Mouse (Mus musculus) heart, embryonic 15.5 days (tissue): ENCODE measurements at regions not wholly inside any gene's neighbourhood (a gene's known extent, or its start where the extent isn't known, plus 50 kb on each side); places are given as distances from the start of the nearest gene placed in this dataset.
A peak's percentile ranks its signal among the peaks of the same experiment; 100 is the strongest.

Experiments used
- ATAC-seq: fragments of 200-750 bp; cut with Nextera tagmentation; replicated peaks from 2 replicates; pipeline ENCODE4 v1.8.0; 2017; ENCODE audit warnings: low read depth, moderate TSS enrichment; ENCODE audit not compliant: insufficient number of reproducible peaks, insufficient read depth, low FRiP score
- H3K27ac ChIP-seq: fragments of 300-500 bp; sonication (generic); 2 replicates; pipeline ENCODE4 v1.5.1; 2015; ENCODE audit warnings: mild to moderate bottlenecking, inconsistent platforms
- H3K27me3 ChIP-seq: fragments of 300-500 bp; sonication (generic); 2 replicates; pipeline ENCODE4 v1.6.1; 2015; ENCODE audit warnings: inconsistent platforms
- H3K36me3 ChIP-seq: fragments of 300-500 bp; sonication (generic); 2 replicates; pipeline ENCODE4 v1.6.1; 2015; ENCODE audit warnings: mild to moderate bottlenecking, inconsistent platforms
- H3K4me1 ChIP-seq: fragments of 300-500 bp; sonication (generic); replicated peaks from 2 replicates; pipeline ENCODE4 v1.6.1; 2015; ENCODE audit warnings: inconsistent platforms
- H3K4me2 ChIP-seq: fragments of 300-500 bp; sonication (generic); 2 replicates; pipeline ENCODE4 v1.6.1; 2015; ENCODE audit warnings: inconsistent platforms, mild to moderate bottlenecking, moderate library complexity
- H3K4me3 ChIP-seq: fragments of 300-500 bp; sonication (generic); 2 replicates; pipeline ENCODE4 v1.5.1; 2015; ENCODE audit warnings: mild to moderate bottlenecking, inconsistent platforms
- H3K9ac ChIP-seq: fragments of 300-500 bp; sonication (generic); 2 replicates; pipeline ENCODE4 v1.6.1; 2015; ENCODE audit warnings: mild to moderate bottlenecking, inconsistent platforms
- H3K9me3 ChIP-seq: fragments of 300-500 bp; sonication (generic); replicated peaks from 2 replicates; pipeline ENCODE4 v1.6.1; 2016; ENCODE audit warnings: inconsistent platforms
- WGBS: fragments of 180-500 bp; shearing (Covaris S2); methylation state at CpG from one replicate; pipeline ENCODE4 v1.1.7; 2015; ENCODE audit warnings: mixed read lengths; 5-methylcytosine and 5-hydroxymethylcytosine counted together

- Histone ChIP-seq H3K9ac (no peak overlapping the region), H3K4me3 (no peak overlapping the region), H3K27ac (peak overlapping the region; percentile 70), H3K27me3 (no peaks in the 10 kb centered on the region), H3K4me1 (peaks cover 18% of the 10 kb centered on the region), H3K4me2 (0 out of 2 replicates have a peak overlapping the region, but pooled peaks have one; percentile 9), H3K36me3 (no peaks in the 10 kb centered on the region), H3K9me3 (no peaks in the 10 kb centered on the region)
- no peak for ATAC-seq
- WGBS: 48% methylated on average over 5 of the region's 5 CpGs
Measured at GRCm38 (mm10) chr7:130015375-130016014, 423.8 kb downstream of the Wdr11 start.

- H3K27ac ChIP-seq: peak overlapping the region; percentile 70
- 0 out of 2 replicates have a peak overlapping the region, but pooled peaks have one; percentile 9 for H3K4me2 ChIP-seq
- no peaks in the 10 kb centered on the region for H3K9me3 ChIP-seq
- H3K4me3 ChIP-seq: no peak overlapping the region
- H3K27me3 ChIP-seq: no peaks in the 10 kb centered on the region
- H3K4me1 ChIP-seq: peaks cover 18% of the 10 kb centered on the region
- peak; percentile 56; the same call in 1 of the 2 replicates for ATAC-seq
- H3K36me3 ChIP-seq: no peaks in the 10 kb centered on the region
- H3K9ac ChIP-seq: no peak overlapping the region
- 52% methylated on average over 17 of the region's 17 CpGs for WGBS
Measured at GRCm38 (mm10) chr7:130016015-130016874, 424.6 kb downstream of the Wdr11 start.

GRCm38 (mm10) chr7:130018891-130019290, 427.2 kb downstream of the Wdr11 start:
- Histone ChIP-seq H3K27me3 (no peaks in the 10 kb centered on the region), H3K4me1 (peaks cover 18% of the 10 kb centered on the region), H3K4me2 (no peak overlapping the region), H3K4me3 (no peak overlapping the region), H3K36me3 (no peaks in the 10 kb centered on the region), H3K9ac (no peak overlapping the region), H3K9me3 (no peaks in the 10 kb centered on the region), H3K27ac (no peak overlapping the region)
- 52% methylated on average over 4 of the region's 4 CpGs for WGBS
- ATAC-seq: no peak

- no peak for ATAC-seq
- no peak overlapping the region for H3K9ac ChIP-seq
- no peaks in the 10 kb centered on the region for H3K36me3 ChIP-seq
- no peaks in the 10 kb centered on the region for H3K27me3 ChIP-seq
- H3K27ac ChIP-seq: no peak overlapping the region
- no peaks in the 10 kb centered on the region for H3K9me3 ChIP-seq
- no peak overlapping the region for H3K4me3 ChIP-seq
- no peaks in the 10 kb centered on the region for H3K4me1 ChIP-seq
- no peak overlapping the region for H3K4me2 ChIP-seq
Measured at GRCm38 (mm10) chr7:130028945-130029344, 437.3 kb downstream of the Wdr11 start.

- Histone ChIP-seq H3K4me1 (no peaks in the 10 kb centered on the region), H3K4me3 (no peak overlapping the region), H3K27me3 (no peaks in the 10 kb centered on the region), H3K27ac (no peak overlapping the region), H3K9me3 (no peaks in the 10 kb centered on the region), H3K9ac (no peak overlapping the region), H3K4me2 (no peak overlapping the region), H3K36me3 (no peaks in the 10 kb centered on the region)
- no peak for ATAC-seq
- 70% methylated on average over 4 of the region's 4 CpGs for WGBS
Measured at GRCm38 (mm10) chr7:130030711-130031110, 439.0 kb downstream of the Wdr11 start.

- Histone ChIP-seq H3K4me3 (no peak overlapping the region), H3K9me3 (no peaks in the 10 kb centered on the region), H3K36me3 (no peaks in the 10 kb centered on the region), H3K9ac (no peak overlapping the region), H3K4me2 (no peak overlapping the region), H3K4me1 (no peaks in the 10 kb centered on the region; the same call in 1 of the 2 replicates), H3K27ac (no peak overlapping the region), H3K27me3 (no peaks in the 10 kb centered on the region)
- WGBS: 78% methylated on average over 5 of the region's 5 CpGs
- ATAC-seq: no peak
Measured at GRCm38 (mm10) chr7:130036235-130036634, 444.6 kb downstream of the Wdr11 start.

- 77% methylated on average over 8 of the region's 8 CpGs for WGBS
- Histone ChIP-seq H3K36me3 (no peaks in the 10 kb centered on the region), H3K27ac (no peak overlapping the region), H3K27me3 (no peaks in the 10 kb centered on the region), H3K9me3 (no peaks in the 10 kb centered on the region), H3K4me3 (no peak overlapping the region), H3K4me2 (no peak overlapping the region), H3K9ac (no peak overlapping the region), H3K4me1 (no peaks in the 10 kb centered on the region; the same call in 1 of the 2 replicates)
- no peak for ATAC-seq
Measured at GRCm38 (mm10) chr7:130036845-130037572, 445.3 kb downstream of the Wdr11 start.

- WGBS: 60% methylated on average over 4 of the region's 4 CpGs
- no peak for ATAC-seq
- Histone ChIP-seq H3K4me1 (peaks cover 2% of the 10 kb centered on the region; the same call in 1 of the 2 replicates), H3K36me3 (no peaks in the 10 kb centered on the region), H3K27me3 (no peaks in the 10 kb centered on the region), H3K4me3 (no peak overlapping the region), H3K9ac (no peak overlapping the region), H3K9me3 (no peaks in the 10 kb centered on the region), H3K27ac (no peak overlapping the region), H3K4me2 (no peak overlapping the region)
Measured at GRCm38 (mm10) chr7:130037573-130037925, 445.9 kb downstream of the Wdr11 start.

- H3K27me3 ChIP-seq: no peaks in the 10 kb centered on the region
- H3K4me2 ChIP-seq: no peak overlapping the region
- H3K4me1 ChIP-seq: peaks cover 13% of the 10 kb centered on the region
- no peaks in the 10 kb centered on the region for H3K9me3 ChIP-seq
- no peaks in the 10 kb centered on the region for H3K36me3 ChIP-seq
- no peak overlapping the region for H3K4me3 ChIP-seq
- 85% methylated on average over 8 of the region's 8 CpGs for WGBS
- no peak overlapping the region for H3K27ac ChIP-seq
- no peak for ATAC-seq
- H3K9ac ChIP-seq: no peak overlapping the region
Measured at GRCm38 (mm10) chr7:130040596-130040995, 448.9 kb downstream of the Wdr11 start.

- H3K27ac ChIP-seq: no peak overlapping the region
- H3K9ac ChIP-seq: no peak overlapping the region
- no peak overlapping the region for H3K4me2 ChIP-seq
- no peak overlapping the region for H3K4me3 ChIP-seq
- H3K36me3 ChIP-seq: no peaks in the 10 kb centered on the region
- WGBS: 76% methylated on average over 11 of the region's 11 CpGs
- no peak for ATAC-seq
- H3K9me3 ChIP-seq: no peaks in the 10 kb centered on the region
- H3K27me3 ChIP-seq: no peaks in the 10 kb centered on the region
- H3K4me1 ChIP-seq: peaks cover 13% of the 10 kb centered on the region
Measured at GRCm38 (mm10) chr7:130041402-130041965, 449.8 kb downstream of the Wdr11 start.

- Histone ChIP-seq H3K4me3 (no peak overlapping the region), H3K4me1 (peaks cover 13% of the 10 kb centered on the region), H3K9me3 (no peaks in the 10 kb centered on the region), H3K27me3 (no peaks in the 10 kb centered on the region), H3K36me3 (no peaks in the 10 kb centered on the region), H3K9ac (no peak overlapping the region), H3K27ac (no peak overlapping the region), H3K4me2 (no peak overlapping the region)
- ATAC-seq: no peak
- WGBS: 61% methylated on average over 5 of the region's 5 CpGs
Measured at GRCm38 (mm10) chr7:130042296-130042910, 450.7 kb downstream of the Wdr11 start.
